Mouse (Mus musculus): ENCODE data around the gene Nanos2. TPM values are rescaled to one million over a fixed set of nuclear protein-coding genes. Genes with fewer than 3 reads are reported as not detected.

Nanos2 gene
- total and polyA plus RNA-seq, 3 experiments: 0.16 TPM; not detected in 2

DNA sequence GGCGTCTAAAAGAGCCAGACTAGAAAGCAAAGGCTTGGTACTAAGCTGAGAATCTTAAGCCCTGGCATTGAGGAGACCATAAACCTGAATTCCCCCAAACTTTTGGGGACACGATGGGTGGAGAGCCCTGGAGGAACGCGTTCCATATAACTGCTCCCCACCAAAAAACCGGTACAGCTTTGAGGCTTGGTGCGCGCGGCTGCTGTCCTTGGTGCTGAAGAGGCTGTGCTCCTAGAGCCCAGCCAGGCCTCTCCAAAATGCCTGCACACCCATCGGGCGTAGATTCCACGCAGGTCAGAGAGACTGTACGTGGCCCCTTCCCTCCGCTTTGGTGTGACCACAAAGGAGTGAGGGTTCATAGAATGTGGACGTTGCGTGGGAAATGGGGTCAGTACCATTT is 35.8 kb upstream of the Nanos2 start:
- Histone ChIP-seq H3K4me3 (ENCODE audit: low read depth, low read length) (no peak overlapping the region), H3K36me3 (replicated peaks) (no peaks in the 10 kb centered on the region), H3K9me3 (replicated peaks) (no peaks in the 10 kb centered on the region), H3K27me3 (ENCODE audit: insufficient read depth, low read length) (no peaks in the 10 kb centered on the region), H3K4me1 (ENCODE audit: insufficient read depth, low read depth, low read length) (no peaks in the 10 kb centered on the region)
- ATAC-seq (ENCODE audit: extremely low read depth, insufficient number of reproducible peaks, low FRiP score, poor library complexity, severe bottlenecking) (no peak), DNase-seq (ENCODE audit: low spot score) (peak; percentile 43)
- no peak for TF ChIP-seq TAL1 (conservative IDR thresholded peaks at IDR 0.05; ENCODE audit: low read depth, low read length)
- no peak for TF ChIP-seq CTCF (IDR thresholded peaks at IDR 0.05; ENCODE audit: low read depth, low read length)

DNA sequence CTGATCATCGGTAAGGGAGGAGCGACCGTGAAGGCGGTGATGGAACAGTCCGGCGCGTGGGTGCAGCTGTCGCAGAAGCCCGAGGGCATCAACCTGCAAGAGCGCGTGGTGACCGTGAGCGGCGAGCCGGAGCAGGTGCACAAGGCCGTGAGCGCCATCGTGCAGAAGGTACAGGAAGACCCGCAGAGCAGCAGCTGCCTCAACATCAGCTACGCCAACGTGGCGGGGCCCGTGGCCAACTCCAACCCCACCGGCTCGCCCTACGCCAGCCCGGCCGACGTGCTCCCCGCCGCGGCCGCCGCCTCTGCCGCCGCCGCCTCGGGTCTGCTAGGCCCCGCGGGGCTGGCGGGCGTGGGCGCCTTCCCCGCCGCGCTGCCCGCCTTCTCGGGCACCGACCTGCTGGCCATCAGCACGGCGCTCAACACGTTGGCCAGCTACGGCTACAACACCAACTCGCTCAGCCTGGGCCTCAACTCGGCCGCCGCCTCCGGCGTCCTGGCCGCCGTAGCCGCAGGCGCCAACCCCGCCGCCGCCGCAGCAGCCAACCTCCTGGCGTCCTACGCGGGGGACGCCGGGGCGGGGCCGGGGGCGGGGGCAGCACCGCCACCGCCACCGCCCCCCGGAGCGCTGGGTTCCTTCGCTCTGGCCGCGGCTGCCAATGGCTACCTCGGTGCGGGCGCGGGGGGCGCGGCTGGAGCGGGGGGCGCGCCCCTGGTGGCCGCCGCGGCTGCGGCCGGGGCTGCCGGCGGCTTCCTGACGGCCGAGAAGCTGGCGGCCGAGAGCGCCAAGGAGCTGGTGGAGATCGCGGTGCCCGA is 29.4 kb upstream of the Nanos2 start:
- Histone ChIP-seq H3K4me1 (ENCODE audit: insufficient read depth, low read depth, low read length) (no peaks in the 10 kb centered on the region), H3K4me3 (ENCODE audit: low read depth, low read length) (no peak overlapping the region; the same call in 1 of the 2 replicates)
- no peak for ATAC-seq (ENCODE audit: extremely low read depth, insufficient number of reproducible peaks, low FRiP score, poor library complexity, severe bottlenecking)

DNA sequence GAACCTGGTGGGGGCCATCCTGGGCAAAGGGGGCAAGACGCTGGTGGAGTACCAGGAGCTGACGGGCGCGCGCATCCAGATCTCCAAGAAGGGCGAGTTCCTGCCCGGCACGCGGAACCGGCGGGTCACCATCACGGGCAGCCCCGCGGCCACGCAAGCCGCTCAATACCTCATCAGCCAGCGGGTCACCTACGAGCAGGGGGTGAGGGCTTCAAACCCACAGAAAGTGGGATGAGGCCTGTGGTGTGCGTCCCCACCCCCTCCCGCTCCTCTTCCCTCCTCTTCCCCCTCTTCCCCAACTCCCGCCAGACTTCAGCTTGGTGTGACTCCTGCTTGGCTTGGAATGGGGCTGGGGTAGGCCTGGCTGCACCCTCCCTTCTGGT is 28.8 kb upstream of the Nanos2 start:
- TF ChIP-seq POLR2AphosphoS5 (IDR thresholded peaks at IDR 0.05; ENCODE audit: insufficient replicate concordance, low read depth, low read length) (no peak), CTCF (IDR thresholded peaks at IDR 0.05; ENCODE audit: low read depth, low read length) (no peak), GATA2 (IDR thresholded peaks at IDR 0.05; ENCODE audit: borderline replicate concordance, low read depth, low read length) (no peak), GATA1 (IDR thresholded peaks at IDR 0.05; ENCODE audit: borderline replicate concordance, low read length) (no peak), TAL1 (conservative IDR thresholded peaks at IDR 0.05; ENCODE audit: low read depth, low read length) (no peak)
- H3K36me3 ChIP-seq (replicated peaks): no peaks in the 10 kb centered on the region
- no peaks in the 10 kb centered on the region for H3K4me1 ChIP-seq (ENCODE audit: insufficient read depth, low read depth, low read length)
- no peak for ATAC-seq (ENCODE audit: extremely low read depth, insufficient number of reproducible peaks, low FRiP score, poor library complexity, severe bottlenecking)
- H3K4me3 ChIP-seq (ENCODE audit: low read depth, low read length): no peak overlapping the region
- no peak for DNase-seq (ENCODE audit: low spot score)
- H3K9me3 ChIP-seq (replicated peaks): peaks cover 11% of the 10 kb centered on the region
- peaks cover 13% of the 10 kb centered on the region for H3K27me3 ChIP-seq (ENCODE audit: insufficient read depth, low read length)

More for the DNA sequence above, 29.4 kb upstream of the Nanos2 start:
- no peak for TF ChIP-seq GATA1 (IDR thresholded peaks at IDR 0.05; ENCODE audit: borderline replicate concordance, low read length)
- TF ChIP-seq CTCF (IDR thresholded peaks at IDR 0.05; ENCODE audit: low read depth, low read length): no peak
- TF ChIP-seq TAL1 (conservative IDR thresholded peaks at IDR 0.05; ENCODE audit: low read depth, low read length): no peak
- no peak for TF ChIP-seq GATA2 (IDR thresholded peaks at IDR 0.05; ENCODE audit: borderline replicate concordance, low read depth, low read length)
- no peak for TF ChIP-seq POLR2AphosphoS5 (IDR thresholded peaks at IDR 0.05; ENCODE audit: insufficient replicate concordance, low read depth, low read length)
- Histone ChIP-seq H3K27me3 (ENCODE audit: insufficient read depth, low read length) (peaks cover 8% of the 10 kb centered on the region), H3K36me3 (replicated peaks) (no peaks in the 10 kb centered on the region), H3K9me3 (replicated peaks) (peaks cover 11% of the 10 kb centered on the region)
- DNase-seq (ENCODE audit: low spot score): no peak

DNA sequence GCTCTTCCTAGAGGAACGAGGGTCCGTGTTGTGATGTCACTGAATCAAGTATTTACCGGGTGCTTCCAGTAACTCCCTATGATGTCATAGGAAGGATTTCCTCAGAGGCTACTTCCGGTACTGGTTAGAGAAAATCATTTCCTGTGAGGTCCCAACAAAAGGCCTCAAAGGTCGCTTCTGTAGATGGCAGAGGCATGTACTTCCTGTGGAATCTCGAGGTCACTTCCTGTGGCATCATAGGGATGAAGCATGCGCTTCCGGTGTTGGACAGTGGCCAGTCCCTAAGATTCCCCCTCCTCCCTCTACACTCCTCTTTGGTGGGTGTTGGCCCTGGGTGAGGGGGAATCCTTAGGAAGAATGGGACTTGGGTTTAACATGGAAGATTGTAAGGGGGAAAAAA is 27.8 kb upstream of the Nanos2 start:
- ATAC-seq (ENCODE audit: extremely low read depth, insufficient number of reproducible peaks, low FRiP score, poor library complexity, severe bottlenecking) (no peak), DNase-seq (ENCODE audit: low spot score) (no peak)
- H3K27me3 ChIP-seq (ENCODE audit: insufficient read depth, low read length): peaks cover 14% of the 10 kb centered on the region
- TF ChIP-seq CTCF (IDR thresholded peaks at IDR 0.05; ENCODE audit: low read depth, low read length) (no peak), POLR2AphosphoS5 (IDR thresholded peaks at IDR 0.05; ENCODE audit: insufficient replicate concordance, low read depth, low read length) (no peak), TAL1 (conservative IDR thresholded peaks at IDR 0.05; ENCODE audit: low read depth, low read length) (no peak), GATA2 (IDR thresholded peaks at IDR 0.05; ENCODE audit: borderline replicate concordance, low read depth, low read length) (no peak), GATA1 (IDR thresholded peaks at IDR 0.05; ENCODE audit: borderline replicate concordance, low read length) (no peak)
- H3K9me3 ChIP-seq (replicated peaks): peaks cover 11% of the 10 kb centered on the region
- no peaks in the 10 kb centered on the region for H3K36me3 ChIP-seq (replicated peaks)
- no peaks in the 10 kb centered on the region for H3K4me1 ChIP-seq (ENCODE audit: insufficient read depth, low read depth, low read length)
- H3K4me3 ChIP-seq (ENCODE audit: low read depth, low read length): no peak overlapping the region

DNA sequence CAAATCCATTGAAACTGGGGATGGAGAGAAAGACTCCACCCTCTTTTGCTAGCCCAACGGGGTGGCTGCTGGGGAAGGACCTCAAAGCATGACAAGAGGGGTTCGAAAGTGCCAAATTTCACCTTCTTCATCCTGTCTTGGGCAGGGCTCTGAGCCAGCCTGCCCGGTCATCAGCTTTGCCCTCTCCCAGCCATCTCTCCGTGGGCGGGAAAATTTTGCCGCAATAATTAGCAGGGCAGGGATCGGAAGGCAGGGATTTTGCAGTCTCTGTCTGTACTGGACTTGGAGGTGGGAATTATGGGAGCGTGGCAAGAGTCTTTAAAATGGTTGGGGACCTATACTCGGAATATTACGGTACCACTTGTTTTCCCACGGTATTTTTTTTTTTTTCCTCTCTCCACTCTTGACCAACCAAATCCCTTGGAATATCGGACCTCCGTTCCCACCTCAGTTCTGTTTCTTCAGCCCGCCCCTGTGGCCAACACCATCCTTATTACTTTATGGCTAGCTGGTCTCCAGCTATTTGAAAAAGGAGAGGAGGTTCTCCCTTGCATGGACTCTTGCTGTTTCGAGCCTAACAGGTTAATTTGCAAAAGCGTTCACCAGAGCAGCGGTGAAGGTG is 24.9 kb upstream of the Nanos2 start:
- H3K36me3 ChIP-seq (replicated peaks): no peaks in the 10 kb centered on the region
- DNase-seq (ENCODE audit: low spot score) (no peak), ATAC-seq (ENCODE audit: extremely low read depth, insufficient number of reproducible peaks, low FRiP score, poor library complexity, severe bottlenecking) (no peak)
- H3K27me3 ChIP-seq (ENCODE audit: insufficient read depth, low read length): peaks cover 14% of the 10 kb centered on the region
- H3K4me3 ChIP-seq (ENCODE audit: low read depth, low read length): no peak overlapping the region
- no peaks in the 10 kb centered on the region for H3K4me1 ChIP-seq (ENCODE audit: insufficient read depth, low read depth, low read length)
- TF ChIP-seq TAL1 (conservative IDR thresholded peaks at IDR 0.05; ENCODE audit: low read depth, low read length) (no peak), CTCF (IDR thresholded peaks at IDR 0.05; ENCODE audit: low read depth, low read length) (no peak), GATA1 (IDR thresholded peaks at IDR 0.05; ENCODE audit: borderline replicate concordance, low read length) (no peak), POLR2AphosphoS5 (IDR thresholded peaks at IDR 0.05; ENCODE audit: insufficient replicate concordance, low read depth, low read length) (no peak), GATA2 (IDR thresholded peaks at IDR 0.05; ENCODE audit: borderline replicate concordance, low read depth, low read length) (no peak)
- H3K9me3 ChIP-seq (replicated peaks): peaks cover 11% of the 10 kb centered on the region

DNA sequence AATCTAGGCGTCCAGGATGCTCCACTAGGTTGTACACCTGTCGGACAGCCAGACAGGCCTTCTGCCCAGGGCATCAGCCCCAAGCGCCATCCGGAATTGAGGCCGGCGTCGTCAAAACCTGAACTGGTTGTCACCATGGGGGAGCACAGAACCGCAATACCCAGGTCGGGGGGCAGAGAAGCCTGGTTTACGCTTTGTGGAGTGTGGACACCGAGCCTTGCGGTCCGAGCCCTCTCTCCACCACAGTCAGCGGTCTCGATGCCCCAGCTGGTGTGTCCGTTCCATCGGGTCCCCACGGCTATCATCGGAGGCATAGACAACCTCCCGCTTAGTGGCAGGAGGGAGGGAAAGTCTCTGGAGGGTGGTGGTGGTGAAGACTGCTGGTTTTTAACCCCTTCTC is 24.4 kb upstream of the Nanos2 start:
- H3K4me1 ChIP-seq (ENCODE audit: insufficient read depth, low read depth, low read length): no peaks in the 10 kb centered on the region
- peaks cover 11% of the 10 kb centered on the region for H3K27me3 ChIP-seq (ENCODE audit: insufficient read depth, low read length)
- no peak for DNase-seq (ENCODE audit: low spot score)
- no peak overlapping the region for H3K4me3 ChIP-seq (ENCODE audit: low read depth, low read length)
- TF ChIP-seq POLR2AphosphoS5 (IDR thresholded peaks at IDR 0.05; ENCODE audit: insufficient replicate concordance, low read depth, low read length) (no peak), CTCF (IDR thresholded peaks at IDR 0.05; ENCODE audit: low read depth, low read length) (no peak), TAL1 (conservative IDR thresholded peaks at IDR 0.05; ENCODE audit: low read depth, low read length) (no peak), GATA1 (IDR thresholded peaks at IDR 0.05; ENCODE audit: borderline replicate concordance, low read length) (no peak), GATA2 (IDR thresholded peaks at IDR 0.05; ENCODE audit: borderline replicate concordance, low read depth, low read length) (no peak)
- H3K9me3 ChIP-seq (replicated peaks): peaks cover 6% of the 10 kb centered on the region
- no peaks in the 10 kb centered on the region for H3K36me3 ChIP-seq (replicated peaks)
- ATAC-seq (ENCODE audit: extremely low read depth, insufficient number of reproducible peaks, low FRiP score, poor library complexity, severe bottlenecking): no peak
